In genomic region chr4:46897634-46898399, GRCm38 (mm10) we compare ENCODE assay signal across 12 mouse cellular contexts.
DNase-seq lines count a peak whose midpoint lies in the region; ATAC-seq lines count a peak whose summit lies in the region.
"Had no signal": no experiment of that assay in that cellular context is flagged by ENCODE, and none has a peak within 500 bp of the region (broad histone marks: within the 10 kb centered on the region; RNA-seq: fewer than 3 reads in every experiment).

No protein-coding gene starts in this region.

- H3K9ac ChIP-seq in midbrain, embryonic 13.5 days (replicated peaks): no peak overlapping the region
- no peak overlapping the region for H3K9ac ChIP-seq in midbrain, embryonic 11.5 days (ENCODE audit: low read length)
- H3K9ac ChIP-seq in forebrain, embryonic 11.5 days (ENCODE audit: low read length): no peak overlapping the region
- no peak overlapping the region for H3K9ac ChIP-seq in hindbrain, embryonic 16.5 days (ENCODE audit: low read depth, low read length)
- H3K9ac ChIP-seq: embryonic facial prominence, embryonic 15.5 days had no signal

- H3K9me3 ChIP-seq in midbrain, embryonic 13.5 days: no peaks in the 10 kb centered on the region
- H3K9me3 ChIP-seq in midbrain, embryonic 11.5 days (ENCODE audit: control insufficient read depth, low read length): no peaks in the 10 kb centered on the region
- no peaks in the 10 kb centered on the region for H3K9me3 ChIP-seq in forebrain, embryonic 11.5 days (ENCODE audit: control insufficient read depth, low read length)
- H3K9me3 ChIP-seq in hindbrain, embryonic 16.5 days (ENCODE audit: control insufficient read depth, low read length): no peaks in the 10 kb centered on the region
- H3K9me3 ChIP-seq: embryonic facial prominence, embryonic 15.5 days had no signal

- H3K4me3 ChIP-seq in midbrain, embryonic 13.5 days (replicated peaks): no peak overlapping the region
- H3K4me3 ChIP-seq in midbrain, embryonic 11.5 days (ENCODE audit: low read depth, low read length): no peak overlapping the region
- no peak overlapping the region for H3K4me3 ChIP-seq in forebrain, embryonic 11.5 days (ENCODE audit: low read depth, low read length)
- no peak overlapping the region for H3K4me3 ChIP-seq in hindbrain, embryonic 16.5 days (ENCODE audit: low read length)
- H3K4me3 ChIP-seq: embryonic facial prominence, embryonic 15.5 days; left cerebral cortex, adult 2 months had no signal

- H3K27ac ChIP-seq in midbrain, embryonic 13.5 days: no peak overlapping the region
- no peak overlapping the region for H3K27ac ChIP-seq in midbrain, embryonic 11.5 days (ENCODE audit: low read depth, low read length)
- no peak overlapping the region for H3K27ac ChIP-seq in forebrain, embryonic 11.5 days (ENCODE audit: low read depth, low read length)
- no peak overlapping the region for H3K27ac ChIP-seq in hindbrain, embryonic 16.5 days (ENCODE audit: low read depth, low read length)
- H3K27ac ChIP-seq: embryonic facial prominence, embryonic 15.5 days; left cerebral cortex, adult 2 months had no signal

- H3K27me3 ChIP-seq in midbrain, embryonic 13.5 days: no peaks in the 10 kb centered on the region
- no peaks in the 10 kb centered on the region for H3K27me3 ChIP-seq in midbrain, embryonic 11.5 days (ENCODE audit: control insufficient read depth, insufficient read depth, low read length)
- H3K27me3 ChIP-seq in forebrain, embryonic 11.5 days (ENCODE audit: control insufficient read depth, insufficient read depth, low read length): no peaks in the 10 kb centered on the region
- H3K27me3 ChIP-seq in hindbrain, embryonic 16.5 days (replicated peaks; ENCODE audit: control insufficient read depth, insufficient read depth, low read length): no peaks in the 10 kb centered on the region
- H3K27me3 ChIP-seq: embryonic facial prominence, embryonic 15.5 days had no signal

- ATAC-seq in midbrain, embryonic 13.5 days: peak; percentile 34
- ATAC-seq in midbrain, embryonic 11.5 days (ENCODE audit: low FRiP score): no peak
- peak; percentile 66 for ATAC-seq in forebrain, embryonic 11.5 days (replicated peaks; ENCODE audit: low FRiP score)
- ATAC-seq in hindbrain, embryonic 16.5 days: peak; percentile 45

- H3K4me2 ChIP-seq in midbrain, embryonic 13.5 days (replicated peaks): no peak overlapping the region
- H3K4me2 ChIP-seq in midbrain, embryonic 11.5 days: no peak overlapping the region
- no peak overlapping the region for H3K4me2 ChIP-seq in forebrain, embryonic 11.5 days (ENCODE audit: low read depth, low read length, severe bottlenecking)
- H3K4me2 ChIP-seq in hindbrain, embryonic 16.5 days (ENCODE audit: low read length): no peak overlapping the region
- H3K4me2 ChIP-seq: embryonic facial prominence, embryonic 15.5 days had no signal

- no peaks in the 10 kb centered on the region for H3K36me3 ChIP-seq in midbrain, embryonic 13.5 days
- H3K36me3 ChIP-seq in midbrain, embryonic 11.5 days (ENCODE audit: control insufficient read depth, insufficient read depth, low read length): no peaks in the 10 kb centered on the region
- H3K36me3 ChIP-seq in forebrain, embryonic 11.5 days (ENCODE audit: control insufficient read depth, insufficient read depth, low read length): no peaks in the 10 kb centered on the region
- no peaks in the 10 kb centered on the region for H3K36me3 ChIP-seq in hindbrain, embryonic 16.5 days (ENCODE audit: control insufficient read depth, insufficient read depth, low read length)
- H3K36me3 ChIP-seq: embryonic facial prominence, embryonic 15.5 days had no signal

- no peak for DNase-seq in midbrain, embryonic 11.5 days (ENCODE audit: low spot score, missing footprints)
- no peak for DNase-seq in forebrain, embryonic 11.5 days (ENCODE audit: low spot score)
- peak; percentile 81 for DNase-seq in retina, embryonic 14.5 days (ENCODE audit: low spot score)
- DNase-seq in gastrocnemius, adult 8-10 months (ENCODE audit: low spot score in 2 of 2): no peak
- DNase-seq in adrenal gland, adult (ENCODE audit: inconsistent age in 2 of 2, low spot score in 1 of 2): no peak
- DNase-seq: heart, postnatal 36 days; right cerebral cortex, postnatal 25 days; thymus, postnatal 25 days had no signal

- 50% methylated on average over 18 of the region's 18 CpGs for WGBS in midbrain, embryonic 13.5 days
- 59% methylated on average over 17 of the region's 18 CpGs for WGBS in midbrain, embryonic 11.5 days
- 37% methylated on average over 18 of the region's 18 CpGs for WGBS in forebrain, embryonic 11.5 days
- 54% methylated on average over 18 of the region's 18 CpGs for WGBS in hindbrain, embryonic 16.5 days

- H3K4me1 ChIP-seq in midbrain, embryonic 13.5 days (replicated peaks): peaks cover 11% of the 10 kb centered on the region
- no peaks in the 10 kb centered on the region for H3K4me1 ChIP-seq in midbrain, embryonic 11.5 days (ENCODE audit: control insufficient read depth, insufficient read depth, low read length)
- H3K4me1 ChIP-seq in forebrain, embryonic 11.5 days (replicated peaks; ENCODE audit: control insufficient read depth, insufficient read depth, low read length): peaks cover 9% of the 10 kb centered on the region
- H3K4me1 ChIP-seq in hindbrain, embryonic 16.5 days (ENCODE audit: control insufficient read depth, insufficient read depth, low read depth, low read length): peaks cover 5% of the 10 kb centered on the region
- H3K4me1 ChIP-seq: embryonic facial prominence, embryonic 15.5 days had no signal
